Mouse (Mus musculus) forebrain, postnatal 0 days (tissue): ENCODE data around the gene Pard3. TPM values are rescaled to one million over a fixed set of nuclear protein-coding genes. Genes with fewer than 3 reads are reported as not detected.
A peak's percentile ranks its signal among the peaks of the same experiment; 100 is the strongest.

Source experiments
- ATAC-seq: fragments of 200-750 bp; cut with Nextera tagmentation; 2 replicates; pipeline ENCODE4 v1.8.0; 2017; ENCODE audit warnings: mild to moderate bottlenecking, moderate library complexity
- DNase-seq: peaks from one replicate; pipeline ENCODE4 v3.0.0-alpha.2; 2015
- H3K27ac ChIP-seq: fragments of 300-500 bp; sonication (generic); 2 replicates; pipeline ENCODE4 v1.5.1; 2014; ENCODE audit warnings: low read depth, mild to moderate bottlenecking, antibody characterized with exemption, low read length, moderate library complexity, mixed read lengths
- H3K27me3 ChIP-seq: fragments of 300-500 bp; sonication (generic); 2 replicates; pipeline ENCODE4 v1.6.1; 2014; ENCODE audit warnings: mild to moderate bottlenecking, low read length, mixed read lengths; ENCODE audit not compliant: insufficient read depth
- H3K36me3 ChIP-seq: fragments of 300-500 bp; sonication (generic); 2 replicates; pipeline ENCODE4 v1.6.1; 2014; ENCODE audit warnings: mild to moderate bottlenecking, moderate library complexity; ENCODE audit not compliant: insufficient read depth
- H3K4me1 ChIP-seq: fragments of 300-500 bp; sonication (generic); 2 replicates; pipeline ENCODE4 v1.6.1; 2014; ENCODE audit warnings: antibody characterized with exemption; ENCODE audit not compliant: insufficient read depth
- H3K4me2 ChIP-seq: fragments of 300-500 bp; sonication (generic); 2 replicates; pipeline ENCODE4 v1.6.1; 2014; ENCODE audit warnings: low read depth, mild to moderate bottlenecking, moderate library complexity
- H3K4me3 ChIP-seq: fragments of 300-500 bp; sonication (generic); 2 replicates; pipeline ENCODE4 v1.5.1; 2014; ENCODE audit warnings: low read depth, low read length, mixed read lengths
- H3K9ac ChIP-seq: fragments of 300-500 bp; sonication (generic); 2 replicates; pipeline ENCODE4 v1.6.1; 2014; ENCODE audit warnings: mild to moderate bottlenecking
- H3K9me3 ChIP-seq: fragments of 300-500 bp; sonication (generic); 2 replicates; pipeline ENCODE4 v1.6.1; 2016; ENCODE audit warnings: low read length
- CTCF ChIP-seq: sonication (generic); IDR thresholded peaks from 2 replicates; pipeline ENCODE4 v1.5.1; 2016; ENCODE audit warnings: antibody characterized with exemption, control low read depth, low read depth
- WGBS: fragments of 180-500 bp; shearing (Covaris S2); extraction: QIAGEN DNeasy Blood & Tissue Kit; methylation state at CpG from one replicate; pipeline ENCODE4 v1.1.7; 2014; 5-methylcytosine and 5-hydroxymethylcytosine counted together
- polyA plus RNA-seq: library from polyadenylated mRNA; unstranded; fragments of >200 nt; fragmentation: Nextera tagmentation; extraction: Ambion mirVana; gene quantifications from 2 replicates; pipeline ENCODE4 v1.2.1, GENCODE M21; 2015
- total RNA-seq: library from RNA; depleted of rRNA; stranded (reverse); fragments of >200 nt; gene quantifications from 2 replicates; pipeline ENCODE4 v1.2.3, GENCODE M21; 2014

Pard3 gene
- total and polyA plus RNA-seq, 2 experiments from 2014 or later, result 11.4 to 31.0 TPM

DNA sequence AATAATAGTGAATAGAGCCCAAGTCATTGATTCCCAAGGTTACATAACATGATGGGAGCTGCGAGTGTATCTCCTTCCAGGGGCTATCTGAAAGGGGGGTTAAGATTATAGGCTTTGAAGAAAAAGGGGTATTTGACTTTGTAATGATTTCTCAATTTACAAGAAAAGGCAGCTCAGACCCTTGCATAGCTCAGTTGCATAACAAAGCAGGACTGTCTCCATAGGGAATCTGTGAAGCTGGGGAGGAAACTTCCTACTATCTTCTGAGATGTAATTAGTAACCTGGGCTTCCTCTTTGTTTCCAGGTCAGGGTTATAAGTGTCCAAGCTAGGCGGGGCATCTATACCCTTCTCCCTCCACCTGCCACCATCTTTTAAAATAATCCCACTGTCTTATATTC is 279.4 kb downstream of the Pard3 start:
- ATAC-seq, result no peak
- no peak overlapping the region for H3K4me3 ChIP-seq

DNA sequence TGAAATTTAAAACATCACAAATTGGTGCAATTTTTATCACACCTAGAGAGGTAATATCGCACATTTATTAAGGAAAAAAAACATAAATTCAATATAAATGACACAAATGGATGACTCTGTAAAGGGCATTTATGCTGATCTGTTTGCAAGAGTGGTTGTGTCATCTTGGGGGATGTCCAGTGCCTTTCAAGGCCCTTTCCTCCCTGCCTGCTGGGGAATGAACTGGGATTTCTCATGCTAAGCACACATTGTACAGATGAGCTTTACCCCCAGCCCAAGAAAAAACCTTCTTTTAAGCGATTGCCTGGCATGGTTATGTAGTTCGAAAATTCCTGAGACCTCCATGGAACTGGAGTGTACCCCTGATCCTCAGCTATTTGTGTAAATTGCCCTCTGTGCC is 280.7 kb downstream of the Pard3 start:
- H3K9ac ChIP-seq, result no peak overlapping the region
- H3K4me2 ChIP-seq, result no peak overlapping the region
- H3K36me3 ChIP-seq, result no peaks in the 10 kb centered on the region
- DNase-seq, result no peak
- no peak for TF ChIP-seq CTCF
- H3K27me3 ChIP-seq, result no peaks in the 10 kb centered on the region
- no peak overlapping the region for H3K4me3 ChIP-seq
- no peaks in the 10 kb centered on the region for H3K4me1 ChIP-seq
- H3K27ac ChIP-seq, result no peak overlapping the region
- H3K9me3 ChIP-seq, result no peaks in the 10 kb centered on the region
- WGBS, result 83% methylated on average over 3 of the region's 3 CpGs
- no peak for ATAC-seq

More for the DNA sequence above, 279.4 kb downstream of the Pard3 start:
- no peaks in the 10 kb centered on the region for H3K9me3 ChIP-seq
- H3K27me3 ChIP-seq, result no peaks in the 10 kb centered on the region
- H3K9ac ChIP-seq, result no peak overlapping the region
- H3K27ac ChIP-seq, result no peak overlapping the region
- no peak for DNase-seq
- no peaks in the 10 kb centered on the region for H3K36me3 ChIP-seq
- H3K4me2 ChIP-seq, result no peak overlapping the region
- TF ChIP-seq CTCF, result no peak
- no peaks in the 10 kb centered on the region for H3K4me1 ChIP-seq
- 72% methylated on average over 2 of the region's 2 CpGs for WGBS

DNA sequence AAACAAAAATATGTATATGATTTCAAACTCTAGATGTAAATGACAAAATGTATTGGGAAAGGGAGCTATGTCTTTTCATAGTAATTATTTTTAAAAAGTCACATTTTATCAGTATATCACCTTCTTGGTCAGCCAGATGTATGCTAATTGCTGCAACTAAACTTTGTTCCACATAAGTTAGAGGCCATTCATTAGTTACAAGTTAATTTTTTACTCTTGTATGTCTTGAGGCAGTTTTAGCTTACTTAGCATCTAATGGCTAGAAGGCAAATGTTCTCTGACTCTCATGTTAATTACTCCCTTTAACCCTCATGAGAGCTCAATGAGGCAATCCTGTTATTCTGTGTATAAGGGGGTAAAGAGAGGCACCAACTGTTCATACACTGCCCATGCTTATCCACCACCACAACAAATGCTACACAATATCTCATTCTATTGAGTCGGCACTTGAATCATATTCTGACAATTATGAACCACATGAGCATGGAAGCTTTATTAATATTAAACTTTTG is 282.3 kb downstream of the Pard3 start:
- TF ChIP-seq CTCF, result no peak
- WGBS, result 96% methylated on average over 1 of the region's 1 CpGs
- Histone ChIP-seq H3K4me1 (no peaks in the 10 kb centered on the region), H3K4me2 (no peak overlapping the region), H3K9me3 (no peaks in the 10 kb centered on the region), H3K9ac (no peak overlapping the region), H3K4me3 (no peak overlapping the region), H3K27me3 (no peaks in the 10 kb centered on the region), H3K36me3 (no peaks in the 10 kb centered on the region), H3K27ac (no peak overlapping the region)
- no peak for ATAC-seq
- no peak for DNase-seq

DNA sequence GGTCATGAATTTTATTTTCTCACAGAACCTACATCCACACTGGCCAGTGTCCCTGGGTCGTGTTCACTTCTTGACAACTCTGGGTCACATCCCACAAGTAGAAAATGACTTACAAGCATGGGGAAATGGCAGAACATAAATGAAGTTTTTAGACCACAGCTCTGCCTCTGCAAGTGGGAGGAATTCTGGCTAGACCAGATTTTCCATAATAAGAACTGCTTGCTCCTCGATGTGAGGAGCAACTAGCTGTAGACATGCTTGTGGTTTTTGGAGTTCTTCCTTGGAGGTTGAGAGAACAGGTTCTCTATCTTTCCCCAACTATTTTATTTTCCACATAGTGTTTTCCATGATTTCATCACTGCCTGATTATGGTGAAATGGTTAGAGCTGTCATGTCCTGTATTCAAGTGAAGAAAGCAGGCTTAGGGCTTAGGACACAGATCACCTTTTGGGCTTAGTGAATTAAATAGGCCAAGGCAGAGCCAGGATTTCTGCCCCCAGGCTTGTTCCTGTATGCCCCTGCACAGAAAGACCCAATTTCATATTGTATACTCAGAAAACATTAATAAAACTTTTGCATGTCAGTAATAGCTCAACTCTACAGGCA is 284.3 kb downstream of the Pard3 start:
- Histone ChIP-seq H3K4me1 (no peaks in the 10 kb centered on the region), H3K36me3 (no peaks in the 10 kb centered on the region), H3K9ac (no peak overlapping the region), H3K27me3 (no peaks in the 10 kb centered on the region), H3K4me2 (no peak overlapping the region), H3K27ac (no peak overlapping the region), H3K4me3 (no peak overlapping the region), H3K9me3 (no peaks in the 10 kb centered on the region)
- ATAC-seq, result no peak
- TF ChIP-seq CTCF, result no peak
- DNase-seq, result no peak
- WGBS, result 90% methylated on average over 2 of the region's 2 CpGs

DNA sequence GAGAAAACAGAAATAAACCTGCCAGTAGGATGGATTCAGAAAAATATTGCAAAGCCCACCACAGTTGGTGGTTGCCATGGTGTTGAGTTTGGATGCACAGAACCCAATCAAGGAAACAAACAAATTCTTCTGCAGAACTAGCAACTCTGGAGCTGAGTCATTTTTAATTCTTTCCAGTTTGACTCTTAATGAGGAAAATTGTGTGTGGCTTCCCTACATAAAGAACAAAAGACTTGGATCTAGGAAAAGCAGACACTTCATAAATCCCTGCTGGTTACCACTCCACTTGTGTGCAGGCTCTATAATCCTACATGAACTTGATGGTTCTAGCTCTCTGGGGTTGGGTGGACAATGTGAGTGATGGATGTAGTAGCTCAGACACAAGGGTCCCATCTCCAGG is 298.1 kb downstream of the Pard3 start:
- Histone ChIP-seq H3K4me3 (no peak overlapping the region), H3K4me1 (0 out of 2 replicates have a peak, but pooled peaks cover 4% of the 10 kb centered on the region), H3K9ac (no peak overlapping the region), H3K36me3 (no peaks in the 10 kb centered on the region), H3K9me3 (no peaks in the 10 kb centered on the region), H3K27me3 (no peaks in the 10 kb centered on the region), H3K27ac (0 out of 2 replicates have a peak overlapping the region, but pooled peaks have one; percentile 24), H3K4me2 (no peak overlapping the region)
- TF ChIP-seq CTCF, result no peak
- ATAC-seq (no peak), DNase-seq (no peak)

DNA sequence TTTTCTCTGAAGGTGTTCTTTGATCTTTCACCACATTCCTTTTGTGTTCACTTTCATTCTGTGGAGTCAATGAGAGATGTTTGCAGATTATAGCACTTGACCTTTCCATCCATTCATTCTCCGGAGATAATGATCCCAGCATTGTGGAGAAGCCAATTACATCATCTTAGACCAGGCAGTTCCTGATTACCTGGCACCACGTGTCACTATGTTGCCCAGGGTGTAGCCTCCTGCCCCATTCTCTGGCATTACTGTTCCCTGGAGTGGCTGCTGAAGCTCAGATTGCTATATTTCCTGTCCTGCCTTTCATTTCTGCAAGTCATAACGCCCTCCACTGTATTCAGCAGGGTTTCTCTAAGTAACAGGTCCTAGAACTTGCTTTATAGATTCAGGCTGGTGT is 304.7 kb downstream of the Pard3 start:
- Histone ChIP-seq H3K9me3 (no peaks in the 10 kb centered on the region), H3K4me1 (no peaks in the 10 kb centered on the region), H3K9ac (no peak overlapping the region), H3K36me3 (no peaks in the 10 kb centered on the region), H3K4me3 (no peak overlapping the region), H3K4me2 (no peak overlapping the region), H3K27me3 (no peaks in the 10 kb centered on the region), H3K27ac (no peak overlapping the region)
- DNase-seq, result no peak
- no peak for ATAC-seq
- WGBS, result 52% methylated on average over 3 of the region's 3 CpGs
- TF ChIP-seq CTCF, result no peak

DNA sequence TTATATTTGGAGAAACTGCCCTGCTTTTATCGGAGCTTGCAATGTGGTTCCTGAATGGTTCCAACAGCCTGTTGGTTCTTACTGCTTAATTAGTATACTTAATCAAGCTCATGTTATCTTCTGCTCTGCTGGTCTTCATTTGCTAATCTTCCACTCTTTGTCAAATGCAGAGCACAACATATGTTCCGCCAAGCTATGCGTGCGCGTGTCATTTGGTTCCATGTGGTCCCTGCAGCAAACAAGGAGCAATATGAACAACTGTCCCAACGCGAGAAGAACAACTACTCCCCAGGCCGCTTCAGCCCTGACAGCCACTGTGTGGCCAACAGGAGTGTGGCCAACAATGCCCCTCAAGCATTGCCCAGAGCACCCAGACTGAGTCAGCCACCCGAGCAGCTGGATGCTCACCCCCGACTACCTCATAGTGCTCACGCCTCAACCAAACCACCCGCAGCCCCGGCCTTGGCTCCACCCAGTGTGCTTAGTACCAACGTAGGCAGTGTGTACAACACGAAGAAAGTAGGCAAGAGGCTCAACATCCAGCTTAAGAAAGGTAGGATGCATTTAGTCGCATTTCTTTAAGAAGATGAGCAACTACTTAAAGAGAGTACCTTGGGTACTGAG is 307.7 kb downstream of the Pard3 start:
- no peak for TF ChIP-seq CTCF
- WGBS, result 80% methylated on average over 16 of the region's 16 CpGs
- H3K4me3 ChIP-seq, result no peak overlapping the region
- no peaks in the 10 kb centered on the region for H3K4me1 ChIP-seq
- H3K9me3 ChIP-seq, result no peaks in the 10 kb centered on the region
- no peak overlapping the region for H3K27ac ChIP-seq
- DNase-seq (no peak), ATAC-seq (no peak)
- H3K36me3 ChIP-seq, result no peaks in the 10 kb centered on the region
- no peak overlapping the region for H3K4me2 ChIP-seq
- H3K27me3 ChIP-seq, result no peaks in the 10 kb centered on the region
- H3K9ac ChIP-seq, result no peak overlapping the region
